Mouse (Mus musculus): ENCODE results near the gene Inhbb. TPM values are rescaled to one million over a fixed set of nuclear protein-coding genes. Genes with fewer than 3 reads are reported as not detected.
A peak's percentile ranks its signal among the peaks of the same experiment; 100 is the strongest.

Gene Inhbb
- polyA plus RNA-seq, 1 experiment from 2014 or later: 0.32 TPM

DNA sequence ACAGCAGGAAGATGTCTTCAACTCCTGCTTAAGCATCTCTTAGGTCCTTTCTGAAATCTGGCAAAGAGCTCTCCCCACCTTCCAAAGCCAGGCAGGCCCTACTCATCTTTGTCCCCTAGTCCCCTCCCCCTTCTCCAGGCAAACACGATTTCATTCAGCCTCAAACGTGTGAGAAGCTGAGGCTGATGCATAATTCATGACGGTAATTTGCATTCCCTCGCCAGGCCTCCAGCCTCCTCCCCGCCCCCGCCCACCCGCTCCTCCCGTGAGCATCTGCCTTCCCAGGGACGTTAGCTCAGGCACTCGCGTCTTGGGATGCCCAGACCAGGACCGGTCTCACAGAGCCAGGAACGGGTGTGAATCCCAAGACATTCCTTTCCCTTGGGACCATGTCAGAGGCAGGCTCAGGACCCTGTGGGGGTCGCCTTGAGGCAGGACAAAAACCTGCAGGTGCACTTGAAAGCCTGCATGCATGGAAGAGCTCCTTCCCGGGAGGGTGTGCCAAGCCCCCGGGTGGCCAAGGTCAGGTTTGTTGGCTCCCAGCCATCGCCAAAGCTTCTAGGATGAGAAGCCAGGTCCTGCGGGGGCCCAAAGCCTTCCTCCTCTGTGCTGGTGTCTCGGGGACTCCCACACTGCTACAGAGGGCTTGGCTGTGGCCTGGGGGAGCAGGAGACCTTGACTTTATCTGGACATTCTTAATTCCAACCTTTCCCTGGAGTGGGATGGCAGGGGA is 33.2 kb downstream of the Inhbb start:
- no peaks in the 10 kb centered on the region for H3K36me3 ChIP-seq (ENCODE audit: insufficient read depth, low read length)
- peak overlapping the region; percentile 41 for H3K4me2 ChIP-seq (replicated peaks; ENCODE audit: low read depth, low read length)
- peaks cover 10% of the 10 kb centered on the region; the same call in 1 of the 2 replicates for H3K4me1 ChIP-seq (ENCODE audit: insufficient read depth, low read length)
- no peaks in the 10 kb centered on the region for H3K27me3 ChIP-seq (ENCODE audit: insufficient read depth, low read length)
- H3K27ac ChIP-seq (ENCODE audit: low read length): no peak overlapping the region
- H3K4me3 ChIP-seq (ENCODE audit: low read length): peak overlapping the region; percentile 13
- ATAC-seq (ENCODE audit: low FRiP score, low TSS enrichment): peak; percentile 64; the same call in 1 of the 2 replicates
- WGBS: 6% methylated on average over 19 of the region's 19 CpGs
- H3K9me3 ChIP-seq (ENCODE audit: low read length): no peaks in the 10 kb centered on the region
- H3K9ac ChIP-seq (replicated peaks; ENCODE audit: low read length): no peak overlapping the region

DNA sequence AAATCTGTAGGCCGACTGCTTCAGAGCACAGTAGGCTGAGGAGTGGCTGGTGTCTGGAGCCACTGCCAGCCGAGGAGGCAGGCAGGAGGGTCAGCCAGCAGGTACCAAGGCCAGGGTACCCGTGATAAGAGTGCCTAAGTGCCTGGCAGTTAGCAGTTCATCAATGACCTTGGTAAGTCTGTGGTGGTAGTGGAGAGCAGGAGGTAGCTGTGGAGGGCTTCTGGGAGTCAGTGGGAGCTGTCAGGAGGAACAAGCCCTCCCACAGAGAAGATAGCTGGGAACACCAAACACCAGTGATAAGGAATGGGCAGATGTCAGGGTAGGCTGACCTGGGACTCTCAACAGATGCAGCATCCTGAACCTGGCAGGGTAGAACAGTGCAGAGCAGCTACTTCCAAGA is 35.7 kb downstream of the Inhbb start:
- Histone ChIP-seq H3K9me3 (ENCODE audit: low read length) (no peaks in the 10 kb centered on the region), H3K9ac (replicated peaks; ENCODE audit: low read length) (no peak overlapping the region), H3K27ac (ENCODE audit: low read length) (no peak overlapping the region), H3K4me3 (ENCODE audit: low read length) (no peak overlapping the region), H3K36me3 (ENCODE audit: insufficient read depth, low read length) (no peaks in the 10 kb centered on the region), H3K27me3 (ENCODE audit: insufficient read depth, low read length) (no peaks in the 10 kb centered on the region), H3K4me1 (ENCODE audit: insufficient read depth, low read length) (peaks cover 10% of the 10 kb centered on the region; the same call in 1 of the 2 replicates), H3K4me2 (replicated peaks; ENCODE audit: low read depth, low read length) (no peak overlapping the region)
- ATAC-seq (ENCODE audit: low FRiP score, low TSS enrichment): no peak
- WGBS: 80% methylated on average over 3 of the region's 3 CpGs

GRCm38 (mm10) chr1:119383916-119384315 is 38.1 kb downstream of the Inhbb start:
- Histone ChIP-seq H3K36me3 (ENCODE audit: insufficient read depth, low read length) (no peaks in the 10 kb centered on the region), H3K9me3 (ENCODE audit: low read length) (no peaks in the 10 kb centered on the region), H3K4me3 (ENCODE audit: low read length) (no peak overlapping the region), H3K9ac (replicated peaks; ENCODE audit: low read length) (no peak overlapping the region), H3K27ac (ENCODE audit: low read length) (no peak overlapping the region), H3K4me1 (ENCODE audit: insufficient read depth, low read length) (peaks cover 5% of the 10 kb centered on the region; the same call in 1 of the 2 replicates), H3K27me3 (ENCODE audit: insufficient read depth, low read length) (no peaks in the 10 kb centered on the region), H3K4me2 (replicated peaks; ENCODE audit: low read depth, low read length) (no peak overlapping the region)
- no peak for ATAC-seq (ENCODE audit: low FRiP score, low TSS enrichment)
- WGBS: 72% methylated on average over 10 of the region's 10 CpGs

DNA sequence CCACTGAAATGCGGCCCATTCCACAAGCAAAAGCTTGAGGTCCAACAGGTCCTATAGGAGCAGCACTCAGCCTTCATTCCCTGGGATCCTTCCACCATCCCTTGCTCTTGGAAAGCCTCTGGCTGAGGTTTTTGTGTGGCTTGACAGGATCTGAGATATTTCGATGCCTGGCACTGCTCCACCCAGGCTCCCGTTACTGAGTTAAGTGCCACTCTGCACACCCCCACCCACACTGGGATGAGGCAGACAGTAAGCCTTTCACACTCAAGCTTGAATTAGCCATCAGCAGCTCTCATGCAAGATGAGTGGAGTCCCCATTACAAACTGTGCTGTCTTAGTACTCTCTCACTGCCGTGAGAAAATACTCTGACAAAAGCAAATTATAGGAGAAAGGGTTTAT is 41.4 kb downstream of the Inhbb start:
- no peak overlapping the region for H3K4me3 ChIP-seq (ENCODE audit: low read length)
- H3K4me1 ChIP-seq (ENCODE audit: insufficient read depth, low read length): no peaks in the 10 kb centered on the region
- H3K27ac ChIP-seq (ENCODE audit: low read length): no peak overlapping the region
- ATAC-seq (ENCODE audit: low FRiP score, low TSS enrichment): no peak
- no peaks in the 10 kb centered on the region for H3K27me3 ChIP-seq (ENCODE audit: insufficient read depth, low read length)
- H3K4me2 ChIP-seq (replicated peaks; ENCODE audit: low read depth, low read length): no peak overlapping the region
- H3K9me3 ChIP-seq (ENCODE audit: low read length): no peaks in the 10 kb centered on the region
- WGBS: 80% methylated on average over 4 of the region's 4 CpGs
- H3K9ac ChIP-seq (replicated peaks; ENCODE audit: low read length): no peak overlapping the region
- H3K36me3 ChIP-seq (ENCODE audit: insufficient read depth, low read length): no peaks in the 10 kb centered on the region

DNA sequence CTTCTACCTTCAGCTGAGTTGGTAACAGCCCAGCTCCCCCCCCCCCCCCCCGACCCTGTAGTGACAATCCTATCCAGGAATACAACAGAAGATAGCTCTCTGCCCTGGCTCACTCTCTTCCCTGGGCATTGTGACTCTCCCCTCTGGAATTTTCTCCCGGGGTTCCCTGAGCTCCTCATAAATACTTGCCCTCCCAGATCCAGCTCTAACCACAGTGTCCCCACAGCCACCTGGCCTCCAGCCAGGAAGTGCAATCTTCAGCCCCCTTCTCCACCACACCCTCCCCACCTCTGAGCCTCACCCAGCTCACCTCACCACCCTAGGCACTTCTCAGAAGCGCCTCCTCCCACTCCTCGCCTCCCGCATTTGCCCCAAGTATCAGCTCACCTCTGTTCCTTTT is 46.7 kb downstream of the Inhbb start:
- 67% methylated on average over 5 of the region's 5 CpGs for WGBS

DNA sequence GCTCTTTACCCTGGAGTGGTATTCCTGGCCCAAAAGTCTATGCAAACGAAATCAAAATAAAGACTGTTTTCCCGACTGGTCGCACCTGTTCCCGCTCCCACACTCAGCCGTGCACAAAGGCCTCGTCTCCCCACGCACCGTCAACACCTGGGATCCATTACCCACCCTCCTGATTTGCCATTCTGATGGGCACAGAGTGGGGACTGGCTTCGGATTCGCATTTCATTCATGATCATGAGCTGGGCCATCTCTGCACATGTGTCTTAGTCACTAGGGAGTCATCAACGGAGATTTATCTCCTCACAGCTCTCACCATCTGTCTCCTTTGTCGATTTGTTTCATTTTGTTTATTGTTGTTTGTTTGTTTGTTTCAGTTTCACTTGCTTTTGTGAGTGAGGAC is 54.5 kb downstream of the Inhbb start:
- ATAC-seq (ENCODE audit: low FRiP score, low TSS enrichment): no peak
- Histone ChIP-seq H3K9me3 (ENCODE audit: low read length) (no peaks in the 10 kb centered on the region), H3K4me2 (replicated peaks; ENCODE audit: low read depth, low read length) (no peak overlapping the region), H3K4me1 (ENCODE audit: insufficient read depth, low read length) (no peaks in the 10 kb centered on the region), H3K27ac (ENCODE audit: low read length) (no peak overlapping the region), H3K9ac (replicated peaks; ENCODE audit: low read length) (no peak overlapping the region), H3K27me3 (ENCODE audit: insufficient read depth, low read length) (no peaks in the 10 kb centered on the region), H3K36me3 (ENCODE audit: insufficient read depth, low read length) (no peaks in the 10 kb centered on the region), H3K4me3 (ENCODE audit: low read length) (no peak overlapping the region)
- 67% methylated on average over 12 of the region's 12 CpGs for WGBS

More for the DNA sequence above, 46.7 kb downstream of the Inhbb start:
- Histone ChIP-seq H3K4me1 (ENCODE audit: insufficient read depth, low read length) (no peaks in the 10 kb centered on the region), H3K4me2 (replicated peaks; ENCODE audit: low read depth, low read length) (no peak overlapping the region), H3K27me3 (ENCODE audit: insufficient read depth, low read length) (no peaks in the 10 kb centered on the region), H3K27ac (ENCODE audit: low read length) (no peak overlapping the region), H3K36me3 (ENCODE audit: insufficient read depth, low read length) (no peaks in the 10 kb centered on the region), H3K4me3 (ENCODE audit: low read length) (no peak overlapping the region), H3K9me3 (ENCODE audit: low read length) (no peaks in the 10 kb centered on the region), H3K9ac (replicated peaks; ENCODE audit: low read length) (no peak overlapping the region)
- no peak for ATAC-seq (ENCODE audit: low FRiP score, low TSS enrichment)

DNA sequence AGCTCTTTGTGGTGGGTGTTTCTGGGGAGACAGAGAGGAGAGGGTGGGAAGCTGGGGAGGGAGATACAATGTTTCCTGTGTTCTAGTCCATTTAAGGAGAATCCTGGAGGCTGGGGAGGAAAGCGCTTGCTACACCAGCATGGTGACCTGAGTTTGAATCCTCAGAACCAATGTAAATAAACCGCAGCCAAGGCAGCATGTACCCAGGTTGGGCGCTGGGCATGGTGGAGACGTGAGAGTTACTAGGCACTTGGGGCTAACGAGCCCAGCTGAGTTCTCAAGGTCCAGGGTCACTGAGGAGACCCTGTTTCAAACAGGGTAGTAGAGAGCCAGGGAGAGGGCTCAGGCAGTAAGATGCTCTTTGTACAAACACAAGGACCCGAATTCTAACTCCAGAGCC is 55.7 kb downstream of the Inhbb start:
- H3K9ac ChIP-seq (replicated peaks; ENCODE audit: low read length): no peak overlapping the region
- H3K36me3 ChIP-seq (ENCODE audit: insufficient read depth, low read length): no peaks in the 10 kb centered on the region
- ATAC-seq (ENCODE audit: low FRiP score, low TSS enrichment): no peak
- no peak overlapping the region for H3K4me2 ChIP-seq (replicated peaks; ENCODE audit: low read depth, low read length)
- H3K4me1 ChIP-seq (ENCODE audit: insufficient read depth, low read length): no peaks in the 10 kb centered on the region
- no peak overlapping the region for H3K27ac ChIP-seq (ENCODE audit: low read length)
- no peak overlapping the region for H3K4me3 ChIP-seq (ENCODE audit: low read length)
- 75% methylated on average over 6 of the region's 6 CpGs for WGBS
- H3K9me3 ChIP-seq (ENCODE audit: low read length): peaks cover 3% of the 10 kb centered on the region; the same call in 1 of the 2 replicates
- no peaks in the 10 kb centered on the region for H3K27me3 ChIP-seq (ENCODE audit: insufficient read depth, low read length)

Other genes with a start within 250 kb of the Inhbb start
- 167 and 174 TPM in 2 replicates for gene Ralb, start 82.5 kb upstream of the Inhbb start, polyA plus RNA-seq (2015; fragmentation: Nextera tagmentation; extraction: Ambion mirVana)
- 32.9 and 33.1 TPM in 2 replicates for gene Tmem185b, start 103.9 kb upstream of the Inhbb start, polyA plus RNA-seq (2015; fragmentation: Nextera tagmentation; extraction: Ambion mirVana)
- gene Epb41l5, start 226.8 kb upstream of the Inhbb start, polyA plus RNA-seq (2015; fragmentation: Nextera tagmentation; extraction: Ambion mirVana): 77.3 and 77.8 TPM in 2 replicates

Data from kidney, embryonic 16.5 days (tissue).